Mouse (Mus musculus) forebrain, embryonic 10.5 days (tissue): ENCODE results near the gene Akap1. TPM values are rescaled to one million over a fixed set of nuclear protein-coding genes. Genes with fewer than 3 reads are reported as not detected.
A peak's percentile ranks its signal among the peaks of the same experiment; 100 is the strongest.

ENCODE experiments used
- DNase-seq: peaks from one replicate; pipeline ENCODE4 v3.0.0-alpha.2; 2017; ENCODE audit warnings: low spot score; ENCODE audit errors: extremely low spot score
- H3K27ac ChIP-seq: fragments of 300-500 bp; sonication (generic); 2 replicates; pipeline ENCODE4 v1.5.1; 2016; ENCODE audit warnings: mild to moderate bottlenecking
- H3K27me3 ChIP-seq: fragments of 300-500 bp; sonication (generic); 2 replicates; pipeline ENCODE4 v1.6.1; 2016; ENCODE audit warnings: mild to moderate bottlenecking; ENCODE audit not compliant: poor library complexity, severe bottlenecking
- H3K36me3 ChIP-seq: fragments of 300-500 bp; sonication (generic); replicated peaks from 2 replicates; pipeline ENCODE4 v1.6.1; 2016; ENCODE audit warnings: mild to moderate bottlenecking, moderate library complexity
- H3K4me1 ChIP-seq: fragments of 300-500 bp; sonication (generic); 2 replicates; pipeline ENCODE4 v1.6.1; 2016
- H3K4me3 ChIP-seq: fragments of 300-500 bp; sonication (generic); 2 replicates; pipeline ENCODE4 v1.5.1; 2016; ENCODE audit warnings: mild to moderate bottlenecking, moderate library complexity
- H3K9me3 ChIP-seq: fragments of 300-500 bp; sonication (generic); 2 replicates; pipeline ENCODE4 v1.6.1; 2016; ENCODE audit warnings: mild to moderate bottlenecking, moderate library complexity
- WGBS: fragments of 180-500 bp; shearing (Covaris S2); methylation state at CpG from one replicate; pipeline ENCODE4 v1.1.7; 2016; 5-methylcytosine and 5-hydroxymethylcytosine counted together
- polyA plus RNA-seq: library from polyadenylated mRNA; unstranded; fragments of >200 nt; fragmentation: Nextera tagmentation; extraction: Ambion mirVana; gene quantifications from 2 replicates; pipeline ENCODE4 v1.2.1, GENCODE M21; 2016

Gene Akap1
- polyA plus RNA-seq, 1 experiment from 2014 or later: 19.2 TPM

- Histone ChIP-seq H3K36me3 (no peaks in the 10 kb centered on the region; the same call in 1 of the 2 replicates), H3K9me3 (no peaks in the 10 kb centered on the region), H3K4me3 (peak overlapping the region; percentile 73), H3K4me1 (peaks cover 38% of the 10 kb centered on the region), H3K27ac (peak overlapping the region; percentile 90), H3K27me3 (peaks cover 26% of the 10 kb centered on the region)
- WGBS: under 1% methylated on average over 49 of the region's 49 CpGs
- no peak for DNase-seq
These were observed 405 bp downstream of the Akap1 start for GRCm38 (mm10) chr11:88863904-88864457.

GRCm38 (mm10) chr11:88863071-88863903, 1.1 kb downstream of the Akap1 start:
- no peak for DNase-seq
- Histone ChIP-seq H3K4me1 (peaks cover 38% of the 10 kb centered on the region), H3K27ac (peak overlapping the region; percentile 90), H3K27me3 (peaks cover 24% of the 10 kb centered on the region), H3K36me3 (no peaks in the 10 kb centered on the region; the same call in 1 of the 2 replicates), H3K9me3 (no peaks in the 10 kb centered on the region), H3K4me3 (peak overlapping the region; percentile 73)
- WGBS: under 1% methylated on average over 32 of the region's 32 CpGs

- H3K36me3 ChIP-seq: no peaks in the 10 kb centered on the region; the same call in 1 of the 2 replicates
- DNase-seq: no peak
- H3K4me3 ChIP-seq: peak overlapping the region; percentile 73
- H3K4me1 ChIP-seq: peaks cover 43% of the 10 kb centered on the region
- peaks cover 20% of the 10 kb centered on the region for H3K27me3 ChIP-seq
- no peak overlapping the region for H3K27ac ChIP-seq
- H3K9me3 ChIP-seq: no peaks in the 10 kb centered on the region
- 71% methylated on average over 2 of the region's 2 CpGs for whole genome bisulfite sequencing
These were observed 2.0 kb downstream of the Akap1 start for GRCm38 (mm10) chr11:88862355-88862754.

GRCm38 (mm10) chr11:88861060-88861459, 3.3 kb downstream of the Akap1 start:
- Histone ChIP-seq H3K4me1 (peaks cover 56% of the 10 kb centered on the region), H3K36me3 (no peaks in the 10 kb centered on the region; the same call in 1 of the 2 replicates), H3K27me3 (peaks cover 20% of the 10 kb centered on the region), H3K9me3 (no peaks in the 10 kb centered on the region), H3K27ac (no peak overlapping the region), H3K4me3 (no peak overlapping the region)
- DNase-seq: no peak
- WGBS: 80% methylated on average over 3 of the region's 3 CpGs

GRCm38 (mm10) chr11:88860641-88861040, 3.7 kb downstream of the Akap1 start:
- H3K9me3 ChIP-seq: no peaks in the 10 kb centered on the region
- no peak for DNase-seq
- H3K4me1 ChIP-seq: peaks cover 61% of the 10 kb centered on the region
- H3K27ac ChIP-seq: no peak overlapping the region
- 93% methylated on average over 3 of the region's 3 CpGs for WGBS
- peaks cover 20% of the 10 kb centered on the region for H3K27me3 ChIP-seq
- no peak overlapping the region for H3K4me3 ChIP-seq
- no peaks in the 10 kb centered on the region; the same call in 1 of the 2 replicates for H3K36me3 ChIP-seq

GRCm38 (mm10) chr11:88857311-88858005, 6.9 kb downstream of the Akap1 start:
- no peaks in the 10 kb centered on the region; the same call in 1 of the 2 replicates for H3K36me3 ChIP-seq
- H3K9me3 ChIP-seq: no peaks in the 10 kb centered on the region
- peaks cover 35% of the 10 kb centered on the region for H3K4me1 ChIP-seq
- H3K27me3 ChIP-seq: peaks cover 7% of the 10 kb centered on the region; the same call in 1 of the 2 replicates
- DNase-seq: no peak
- peak overlapping the region; percentile 65 for H3K27ac ChIP-seq
- H3K4me3 ChIP-seq: no peak overlapping the region
- WGBS: 61% methylated on average over 3 of the region's 3 CpGs

GRCm38 (mm10) chr11:88856383-88856782, 8.0 kb downstream of the Akap1 start:
- DNase-seq: no peak
- Histone ChIP-seq H3K9me3 (no peaks in the 10 kb centered on the region), H3K4me1 (peaks cover 31% of the 10 kb centered on the region), H3K27ac (peak overlapping the region; percentile 65), H3K36me3 (no peaks in the 10 kb centered on the region; the same call in 1 of the 2 replicates), H3K27me3 (no peaks in the 10 kb centered on the region), H3K4me3 (no peak overlapping the region)
- 84% methylated on average over 2 of the region's 2 CpGs for WGBS

GRCm38 (mm10) chr11:88855795-88856194, 8.6 kb downstream of the Akap1 start:
- no peaks in the 10 kb centered on the region for H3K9me3 ChIP-seq
- H3K36me3 ChIP-seq: no peaks in the 10 kb centered on the region; the same call in 1 of the 2 replicates
- no peak overlapping the region for H3K4me3 ChIP-seq
- H3K27ac ChIP-seq: peak overlapping the region; percentile 65
- WGBS: 80% methylated on average over 4 of the region's 4 CpGs
- H3K27me3 ChIP-seq: no peaks in the 10 kb centered on the region
- peaks cover 33% of the 10 kb centered on the region for H3K4me1 ChIP-seq
- DNase-seq: no peak

- Histone ChIP-seq H3K9me3 (no peaks in the 10 kb centered on the region), H3K27me3 (no peaks in the 10 kb centered on the region), H3K27ac (no peak overlapping the region), H3K36me3 (no peaks in the 10 kb centered on the region), H3K4me3 (no peak overlapping the region), H3K4me1 (peaks cover 41% of the 10 kb centered on the region)
- DNase-seq: no peak
- WGBS: 93% methylated on average over 2 of the region's 2 CpGs
These were observed 10.8 kb downstream of the Akap1 start for GRCm38 (mm10) chr11:88853588-88853987.

- Histone ChIP-seq H3K27ac (no peak overlapping the region), H3K9me3 (no peaks in the 10 kb centered on the region), H3K4me1 (peaks cover 48% of the 10 kb centered on the region), H3K27me3 (no peaks in the 10 kb centered on the region), H3K36me3 (no peaks in the 10 kb centered on the region), H3K4me3 (no peak overlapping the region)
- WGBS: 92% methylated on average over 4 of the region's 4 CpGs
- no peak for DNase-seq
These were observed 11.6 kb downstream of the Akap1 start for GRCm38 (mm10) chr11:88852806-88853205.

- no peaks in the 10 kb centered on the region for H3K36me3 ChIP-seq
- no peak for DNase-seq
- peaks cover 34% of the 10 kb centered on the region for H3K4me1 ChIP-seq
- no peak overlapping the region for H3K4me3 ChIP-seq
- 91% methylated on average over 15 of the region's 15 CpGs for WGBS
- no peaks in the 10 kb centered on the region for H3K27me3 ChIP-seq
- H3K27ac ChIP-seq: 0 out of 2 replicates have a peak overlapping the region, but pooled peaks have one; percentile 7
- H3K9me3 ChIP-seq: no peaks in the 10 kb centered on the region
These were observed 13.1 kb downstream of the Akap1 start for GRCm38 (mm10) chr11:88851049-88851825.

- H3K27ac ChIP-seq: 0 out of 2 replicates have a peak overlapping the region, but pooled peaks have one; percentile 10
- no peak for DNase-seq
- 79% methylated on average over 3 of the region's 3 CpGs for WGBS
These were observed 14.7 kb downstream of the Akap1 start for GRCm38 (mm10) chr11:88849732-88850131.

More at GRCm38 (mm10) chr11:88849732-88850131, 14.7 kb downstream of the Akap1 start:
- H3K4me3 ChIP-seq: no peak overlapping the region
- no peaks in the 10 kb centered on the region for H3K9me3 ChIP-seq
- no peaks in the 10 kb centered on the region for H3K27me3 ChIP-seq
- peaks cover 26% of the 10 kb centered on the region for H3K4me1 ChIP-seq
- peaks cover 11% of the 10 kb centered on the region for H3K36me3 ChIP-seq
